Mouse (Mus musculus) MEL (cell line): ENCODE data around the gene Atxn7. TPM values are rescaled to one million over a fixed set of nuclear protein-coding genes. Genes with fewer than 3 reads are reported as not detected.
A peak's percentile ranks its signal among the peaks of the same experiment; 100 is the strongest.

Experiments used
- DNase-seq: peaks from one replicate; pipeline ENCODE4 v3.0.0; 2011; ENCODE audit warnings: low read depth, low spot score
- H3K27ac ChIP-seq: 2 replicates; pipeline ENCODE4 v1.5.1; 2012; ENCODE audit warnings: low read depth, mild to moderate bottlenecking, control low read depth, low read length, moderate library complexity; ENCODE audit not compliant: control insufficient read depth
- H3K27me3 ChIP-seq, 2 experiments: fragments of 150-350 bp in 1 of 2; sonication (generic) in 1 of 2; 2 replicates each; pipeline ENCODE4 v1.6.1; 2012; ENCODE audit warnings: low read length in 2 of 2, mild to moderate bottlenecking in 2 of 2, improper control_type of control experiment in 1 of 2, moderate library complexity in 1 of 2; ENCODE audit not compliant: insufficient read depth in 2 of 2, control insufficient read depth in 1 of 2
- H3K36me3 ChIP-seq, 2 experiments: 2 replicates each; pipeline ENCODE4 v1.6.1; 2012 to 2014; ENCODE audit warnings: low read length in 2 of 2, improper control_type of control experiment in 1 of 2, inconsistent platforms in 1 of 2, mild to moderate bottlenecking in 1 of 2; ENCODE audit not compliant: insufficient read depth in 2 of 2, control insufficient read depth in 1 of 2
- H3K4me1 ChIP-seq, 2 experiments: fragments of 150-350 bp in 1 of 2; sonication (generic) in 1 of 2; 2 replicates each; pipeline ENCODE4 v1.6.1; 2012; ENCODE audit warnings: low read length in 2 of 2, improper control_type of control experiment in 1 of 2, mild to moderate bottlenecking in 1 of 2; ENCODE audit not compliant: insufficient read depth in 2 of 2, control insufficient read depth in 1 of 2
- H3K4me3 ChIP-seq, 2 experiments: fragments of 150-350 bp in 1 of 2; sonication (generic) in 1 of 2; 2 replicates each; pipeline ENCODE4 v1.5.1; 2012; ENCODE audit warnings: low read depth in 2 of 2, low read length in 2 of 2, mild to moderate bottlenecking in 2 of 2, moderate library complexity in 2 of 2, control low read depth in 1 of 2, improper control_type of control experiment in 1 of 2; ENCODE audit not compliant: control insufficient read depth in 1 of 2, insufficient read depth in 1 of 2
- H3K79me2 ChIP-seq: 2 replicates; pipeline ENCODE4 v1.6.1; 2012; ENCODE audit warnings: mild to moderate bottlenecking, low read length, moderate library complexity; ENCODE audit not compliant: control insufficient read depth, poor library complexity, insufficient read depth
- H3K9ac ChIP-seq: 2 replicates; pipeline ENCODE4 v1.6.1; 2012; ENCODE audit warnings: low read depth, mild to moderate bottlenecking, control low read depth, low read length, moderate library complexity; ENCODE audit not compliant: control insufficient read depth, poor library complexity, severe bottlenecking
- H3K9me3 ChIP-seq: fragments of 150-350 bp; sonication (generic); replicated peaks from 2 replicates; pipeline ENCODE4 v1.6.1; 2012; ENCODE audit warnings: mild to moderate bottlenecking, low read length, improper control_type of control experiment, moderate library complexity; ENCODE audit not compliant: insufficient read depth
- CTCF ChIP-seq, 3 experiments: IDR thresholded peaks in 2 of 3; conservative IDR thresholded peaks in 1 of 3; 2 replicates each; pipeline ENCODE4 v1.5.1; 2011 to 2012; ENCODE audit warnings: low read length in 3 of 3, low read depth in 2 of 3, mild to moderate bottlenecking in 2 of 3, improper control_type of control experiment in 1 of 3, inconsistent platforms in 1 of 3, mixed read lengths in 1 of 3, moderate library complexity in 1 of 3; ENCODE audit not compliant: control insufficient read depth in 1 of 3, insufficient read depth in 1 of 3, poor library complexity in 1 of 3, severe bottlenecking in 1 of 3
- E2F4 ChIP-seq: IDR thresholded peaks from 2 replicates; pipeline ENCODE4 v1.6.1; 2011; ENCODE audit warnings: low read depth, low read length, improper control_type of control experiment, borderline replicate concordance
- EP300 ChIP-seq, 2 experiments: IDR thresholded peaks; 2 replicates each; pipeline ENCODE4 v1.6.1; 2011; ENCODE audit warnings: improper control_type of control experiment in 2 of 2, low read length in 2 of 2, low read depth in 1 of 2, mild to moderate bottlenecking in 1 of 2
- JUND ChIP-seq: IDR thresholded peaks from 2 replicates; pipeline ENCODE4 v1.6.1; 2011; ENCODE audit warnings: low read depth, mild to moderate bottlenecking, improper control_type of control experiment, low read length
- KAT2A ChIP-seq: conservative IDR thresholded peaks from 2 replicates; pipeline ENCODE4 v1.6.1; 2012; ENCODE audit warnings: low read depth, low read length, improper control_type of control experiment, inconsistent platforms
- MXI1 ChIP-seq: IDR thresholded peaks from 2 replicates; pipeline ENCODE4 v1.6.1; 2011; ENCODE audit warnings: mild to moderate bottlenecking, low read depth, low read length, improper control_type of control experiment
- MYB ChIP-seq: IDR thresholded peaks from 2 replicates; pipeline ENCODE4 v1.6.1; 2011; ENCODE audit warnings: mild to moderate bottlenecking, low read depth, low read length, improper control_type of control experiment
- MYC ChIP-seq: IDR thresholded peaks from 2 replicates; pipeline ENCODE4 v1.6.1; 2011; ENCODE audit warnings: low read depth, mild to moderate bottlenecking, low read length, improper control_type of control experiment, moderate library complexity
- NRF1 ChIP-seq: IDR thresholded peaks from 2 replicates; pipeline ENCODE4 v1.6.1; 2014; ENCODE audit warnings: low read depth, mild to moderate bottlenecking, inconsistent platforms, low read length, improper control_type of control experiment, moderate library complexity; ENCODE audit not compliant: poor library complexity, insufficient read depth, severe bottlenecking
- POLR2A ChIP-seq, 2 experiments: IDR thresholded peaks; 2 replicates each; pipeline ENCODE4 v1.6.1; 2011 to 2012; ENCODE audit warnings: low read length in 2 of 2, mild to moderate bottlenecking in 2 of 2, control low read depth in 1 of 2, improper control_type of control experiment in 1 of 2, low read depth in 1 of 2, moderate library complexity in 1 of 2; ENCODE audit not compliant: control insufficient read depth in 1 of 2, insufficient read depth in 1 of 2, poor library complexity in 1 of 2
- RAD21 ChIP-seq: IDR thresholded peaks from 2 replicates; pipeline ENCODE4 v1.6.1; 2011; ENCODE audit warnings: mild to moderate bottlenecking, low read depth, low read length, improper control_type of control experiment
- RCOR1 ChIP-seq: IDR thresholded peaks from 2 replicates; pipeline ENCODE4 v1.6.1; 2012; ENCODE audit warnings: low read depth, mild to moderate bottlenecking, inconsistent platforms, low read length, improper control_type of control experiment
- SIN3A ChIP-seq: IDR thresholded peaks from 2 replicates; pipeline ENCODE4 v1.6.1; 2012; ENCODE audit warnings: low read length, improper control_type of control experiment, inconsistent platforms
- SMC3 ChIP-seq: IDR thresholded peaks from 2 replicates; pipeline ENCODE4 v1.6.1; 2011; ENCODE audit warnings: low read depth, low read length, improper control_type of control experiment
- TAL1 ChIP-seq: IDR thresholded peaks from 2 replicates; pipeline ENCODE4 v1.6.1; 2012; ENCODE audit warnings: mild to moderate bottlenecking, inconsistent platforms, low read length, moderate library complexity, mixed read lengths
- TBP ChIP-seq: IDR thresholded peaks from 2 replicates; pipeline ENCODE4 v1.8.0; 2011; ENCODE audit warnings: low read depth, low read length, improper control_type of control experiment
- ZC3H11A ChIP-seq: IDR thresholded peaks from 2 replicates; pipeline ENCODE4 v1.6.1; 2012; ENCODE audit warnings: low read depth, mild to moderate bottlenecking, inconsistent platforms, low read length, improper control_type of control experiment
- ZMIZ1 ChIP-seq: IDR thresholded peaks from 2 replicates; pipeline ENCODE4 v1.6.1; 2012; ENCODE audit warnings: low read depth, mild to moderate bottlenecking, inconsistent platforms, low read length, improper control_type of control experiment, moderate library complexity
- ZNF384 ChIP-seq: IDR thresholded peaks from 2 replicates; pipeline ENCODE4 v1.6.1; 2012; ENCODE audit warnings: low read depth, mild to moderate bottlenecking, inconsistent platforms, low read length, improper control_type of control experiment
- polyA plus RNA-seq, 2 experiments: library from polyadenylated mRNA; stranded (reverse) in 1 of 2; unstranded in 1 of 2; fragments of >175 nt in 1 of 2; fragments of >200 nt in 1 of 2; gene quantifications; 2 replicates each; pipeline versions ENCODE4 v1.2.1 to v1.2.4; 2012; ENCODE audit warnings: low replicate concordance in 2 of 2, low read depth in 1 of 2; ENCODE audit not compliant: insufficient read length in 2 of 2, insufficient read depth in 1 of 2, missing spikeins in 1 of 2
- total RNA-seq: library from RNA; depleted of rRNA; stranded (reverse); fragments of 300-350 nt; gene quantifications from 2 replicates; pipeline ENCODE4 v1.2.3, GENCODE M21; 2012

Gene Atxn7
- total and polyA plus RNA-seq, 3 experiments: 2.3 to 7.7 TPM; not detected in 1

DNA sequence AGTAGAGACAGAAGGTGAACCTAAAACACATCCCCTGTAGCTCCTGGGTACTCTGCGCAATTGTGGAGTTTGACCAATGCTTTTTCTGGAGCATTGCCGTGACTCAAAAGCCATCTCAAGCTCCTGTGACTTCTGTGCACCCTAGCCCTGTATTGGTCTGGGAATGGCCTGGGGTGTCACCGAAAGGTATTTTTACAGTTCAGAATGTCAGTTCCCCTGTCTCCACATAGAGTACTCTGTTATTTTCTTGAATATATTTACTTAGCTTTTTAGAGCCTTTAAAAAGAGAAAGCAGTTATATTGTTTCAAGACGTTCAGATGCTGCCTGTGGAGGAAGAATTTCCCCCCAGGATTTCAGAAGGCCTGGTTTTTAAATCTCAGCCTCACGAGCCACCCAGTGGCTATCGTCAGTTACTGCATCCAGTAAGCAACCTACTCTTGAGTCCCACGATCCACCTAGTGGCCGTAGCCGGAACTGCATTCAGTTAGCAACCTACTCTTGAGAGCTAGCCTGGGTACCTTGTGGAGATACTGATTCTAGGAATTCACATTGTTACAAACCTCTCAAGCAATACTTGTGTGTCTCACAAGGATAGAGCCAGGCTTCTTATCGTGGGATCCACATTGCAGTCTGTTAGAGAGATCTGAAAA, 137.2 kb downstream of the Atxn7 start:
- Histone ChIP-seq H3K36me3 (no peaks in the 10 kb centered on the region; a peak in 1 of 4 replicates), H3K9ac (no peak overlapping the region), H3K27me3 (no peaks in the 10 kb centered on the region)
- peak; percentile 95 for TF ChIP-seq SMC3
- peak; percentile 47 for TF ChIP-seq SIN3A
- 0 out of 2 replicates have a peak, but pooled peaks have one; percentile 34 for TF ChIP-seq TBP
- TF ChIP-seq ZMIZ1: no peak
- 0 out of 2 replicates have a peak, but pooled peaks have one; percentile 55 for TF ChIP-seq MYC
- TF ChIP-seq NRF1: no peak
- peak; percentile 90 for TF ChIP-seq RAD21
- peak; percentile 91 to 100 (median 100) for TF ChIP-seq CTCF (IDR thresholded peaks at IDR 0.05 in 2 of 3, conservative IDR thresholded peaks at IDR 0.05 in 1 of 3; ENCODE audit: control insufficient read depth in 1 of 3, insufficient read depth in 1 of 3, low read depth in 2 of 3, low read length in 3 of 3, poor library complexity in 1 of 3, severe bottlenecking in 1 of 3)
- no peak for TF ChIP-seq KAT2A
- TF ChIP-seq MXI1: no peak
- TF ChIP-seq POLR2A (IDR thresholded peaks at IDR 0.05; ENCODE audit: control insufficient read depth in 1 of 2, insufficient read depth in 1 of 2, low read depth in 1 of 2, low read length in 2 of 2, poor library complexity in 1 of 2): no peak
- TF ChIP-seq MYB: no peak
- no peak for TF ChIP-seq ZNF384
- TF ChIP-seq ZC3H11A: peak; percentile 85
- TF ChIP-seq TAL1: no peak
- TF ChIP-seq JUND: 0 out of 2 replicates have a peak, but pooled peaks have one; percentile 41
- TF ChIP-seq E2F4: no peak
- peak; percentile 29; the same call in 1 of the 2 replicates for TF ChIP-seq RCOR1
- TF ChIP-seq EP300 (IDR thresholded peaks at IDR 0.05; ENCODE audit: low read depth in 1 of 2, low read length in 2 of 2): no peak
- TF ChIP-seq, all 39 proteins: peak for 9
- Histone ChIP-seq H3K9me3 (no peaks in the 10 kb centered on the region), H3K27ac (no peak overlapping the region), H3K79me2 (no peaks in the 10 kb centered on the region), H3K4me1 (no peaks in the 10 kb centered on the region), H3K4me3 (no peak overlapping the region)
- DNase-seq: peak; percentile 92

DNA sequence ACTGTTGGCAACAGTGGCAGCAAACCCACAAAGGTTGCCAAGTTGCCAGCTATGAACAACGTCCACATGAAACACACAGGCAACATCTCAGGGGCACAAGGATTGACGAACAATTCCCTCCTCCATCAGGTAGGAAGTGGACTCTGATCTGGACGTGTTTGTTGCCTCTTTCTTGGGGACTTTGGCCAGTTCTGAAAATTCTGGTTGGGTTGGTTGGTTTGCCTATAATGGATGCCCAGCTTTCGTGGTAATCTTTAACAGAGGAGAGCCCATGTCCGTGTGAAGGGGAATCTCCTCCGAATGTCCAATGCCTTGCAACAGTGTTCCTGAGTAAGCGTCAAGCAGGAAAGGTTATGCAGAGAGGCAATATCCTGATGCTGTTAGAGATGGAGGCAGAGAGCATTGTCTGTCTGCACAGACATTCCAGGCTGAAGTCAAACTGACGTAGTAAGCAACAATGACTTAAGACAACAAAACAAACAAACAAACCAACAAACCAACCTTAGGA, 139.6 kb downstream of the Atxn7 start:
- H3K79me2 ChIP-seq: no peaks in the 10 kb centered on the region
- no peaks in the 10 kb centered on the region for H3K9me3 ChIP-seq
- H3K27ac ChIP-seq: no peak overlapping the region
- H3K27me3 ChIP-seq: no peaks in the 10 kb centered on the region
- no peaks in the 10 kb centered on the region; a peak in 1 of 4 replicates for H3K36me3 ChIP-seq
- H3K4me3 ChIP-seq: no peak overlapping the region
- TF ChIP-seq MYC (no peak), RCOR1 (no peak)
- DNase-seq: no peak
- no peaks in the 10 kb centered on the region for H3K4me1 ChIP-seq
- H3K9ac ChIP-seq: no peak overlapping the region
